Mouse (Mus musculus): ENCODE results near the gene Mroh8. TPM values are rescaled to one million over a fixed set of nuclear protein-coding genes. Genes with fewer than 3 reads are reported as not detected.

The Mroh8 gene
- polyA plus RNA-seq, 1 experiment, result not detected

- TF ChIP-seq GATA1 (IDR thresholded peaks at IDR 0.05; ENCODE audit: low read length), result no peak
- TF ChIP-seq TAL1 (IDR thresholded peaks at IDR 0.05; ENCODE audit: low read length), result no peak
- Histone ChIP-seq H3K4me3 (replicated peaks) (no peak overlapping the region), H3K9me3 (ENCODE audit: control insufficient read depth, low read length) (no peaks in the 10 kb centered on the region), H3K27me3 (ENCODE audit: control insufficient read depth) (no peaks in the 10 kb centered on the region), H3K4me1 (ENCODE audit: control insufficient read depth) (no peaks in the 10 kb centered on the region), H3K36me3 (ENCODE audit: control insufficient read depth) (peaks cover 98% of the 10 kb centered on the region)
Observed at GRCm38 (mm10) chr2:157300051-157300450, 20.7 kb upstream of the Mroh8 start.

GRCm38 (mm10) chr2:157296105-157296689 lies 16.8 kb upstream of the Mroh8 start:
- H3K27me3 ChIP-seq (ENCODE audit: control insufficient read depth), result no peaks in the 10 kb centered on the region
- no peaks in the 10 kb centered on the region for H3K4me1 ChIP-seq (ENCODE audit: control insufficient read depth)
- no peaks in the 10 kb centered on the region for H3K9me3 ChIP-seq (ENCODE audit: control insufficient read depth, low read length)
- H3K36me3 ChIP-seq (ENCODE audit: control insufficient read depth), result peaks cover 99% of the 10 kb centered on the region
- no peak overlapping the region for H3K4me3 ChIP-seq (replicated peaks)
- TF ChIP-seq TAL1 (IDR thresholded peaks at IDR 0.05; ENCODE audit: low read length) (no peak), GATA1 (IDR thresholded peaks at IDR 0.05; ENCODE audit: low read length) (no peak)

GRCm38 (mm10) chr2:157292093-157292492 lies 12.7 kb upstream of the Mroh8 start:
- no peaks in the 10 kb centered on the region for H3K9me3 ChIP-seq (ENCODE audit: control insufficient read depth, low read length)
- TF ChIP-seq TAL1 (IDR thresholded peaks at IDR 0.05; ENCODE audit: low read length), result no peak
- no peak for TF ChIP-seq GATA1 (IDR thresholded peaks at IDR 0.05; ENCODE audit: low read length)
- peaks cover 100% of the 10 kb centered on the region for H3K36me3 ChIP-seq (ENCODE audit: control insufficient read depth)

GRCm38 (mm10) chr2:157288996-157289395 lies 9.6 kb upstream of the Mroh8 start:
- no peak overlapping the region for H3K4me3 ChIP-seq (replicated peaks)
- peaks cover 96% of the 10 kb centered on the region for H3K36me3 ChIP-seq (ENCODE audit: control insufficient read depth)
- peaks cover 23% of the 10 kb centered on the region for H3K4me1 ChIP-seq (ENCODE audit: control insufficient read depth)

More at GRCm38 (mm10) chr2:157292093-157292492, 12.7 kb upstream of the Mroh8 start:
- Histone ChIP-seq H3K4me3 (replicated peaks) (no peak overlapping the region), H3K27me3 (ENCODE audit: control insufficient read depth) (no peaks in the 10 kb centered on the region), H3K4me1 (ENCODE audit: control insufficient read depth) (peaks cover 19% of the 10 kb centered on the region)

GRCm38 (mm10) chr2:157287542-157287941 lies 8.2 kb upstream of the Mroh8 start:
- H3K36me3 ChIP-seq (ENCODE audit: control insufficient read depth), result peaks cover 96% of the 10 kb centered on the region
- H3K4me3 ChIP-seq (replicated peaks), result no peak overlapping the region
- TF ChIP-seq TAL1 (IDR thresholded peaks at IDR 0.05; ENCODE audit: low read length) (no peak), GATA1 (IDR thresholded peaks at IDR 0.05; ENCODE audit: low read length) (no peak)
- peaks cover 23% of the 10 kb centered on the region for H3K4me1 ChIP-seq (ENCODE audit: control insufficient read depth)
- no peaks in the 10 kb centered on the region for H3K9me3 ChIP-seq (ENCODE audit: control insufficient read depth, low read length)
- no peaks in the 10 kb centered on the region for H3K27me3 ChIP-seq (ENCODE audit: control insufficient read depth)

More at GRCm38 (mm10) chr2:157288996-157289395, 9.6 kb upstream of the Mroh8 start:
- TF ChIP-seq GATA1 (IDR thresholded peaks at IDR 0.05; ENCODE audit: low read length) (no peak), TAL1 (IDR thresholded peaks at IDR 0.05; ENCODE audit: low read length) (no peak)
- H3K27me3 ChIP-seq (ENCODE audit: control insufficient read depth), result no peaks in the 10 kb centered on the region
- H3K9me3 ChIP-seq (ENCODE audit: control insufficient read depth, low read length), result no peaks in the 10 kb centered on the region

- Histone ChIP-seq H3K4me1 (ENCODE audit: control insufficient read depth) (peaks cover 36% of the 10 kb centered on the region), H3K9me3 (ENCODE audit: control insufficient read depth, low read length) (no peaks in the 10 kb centered on the region), H3K4me3 (replicated peaks) (no peak overlapping the region), H3K36me3 (ENCODE audit: control insufficient read depth) (peaks cover 63% of the 10 kb centered on the region), H3K27me3 (ENCODE audit: control insufficient read depth) (no peaks in the 10 kb centered on the region)
- TF ChIP-seq GATA1 (IDR thresholded peaks at IDR 0.05; ENCODE audit: low read length), result no peak
- no peak for TF ChIP-seq TAL1 (IDR thresholded peaks at IDR 0.05; ENCODE audit: low read length)
Observed at GRCm38 (mm10) chr2:157283321-157283720, 4.0 kb upstream of the Mroh8 start.

- H3K9me3 ChIP-seq (ENCODE audit: control insufficient read depth, low read length), result no peaks in the 10 kb centered on the region
- TF ChIP-seq GATA1 (IDR thresholded peaks at IDR 0.05; ENCODE audit: low read length), result no peak
- TF ChIP-seq TAL1 (IDR thresholded peaks at IDR 0.05; ENCODE audit: low read length), result no peak
- peaks cover 23% of the 10 kb centered on the region for H3K36me3 ChIP-seq (ENCODE audit: control insufficient read depth)
- peak within 1 kb of the TSS; percentile 97 for H3K4me3 ChIP-seq (replicated peaks)
- no peaks in the 10 kb centered on the region for H3K27me3 ChIP-seq (ENCODE audit: control insufficient read depth)
- peaks cover 29% of the 10 kb centered on the region for H3K4me1 ChIP-seq (ENCODE audit: control insufficient read depth)
Observed at GRCm38 (mm10) chr2:157278717-157279415, 483 bp downstream of the Mroh8 start, which contains the start of gene Rpn2. TSS of gene Rpn2 (plus strand) at chr2:157279017.

- no peak overlapping the region for H3K4me3 ChIP-seq (replicated peaks)
- H3K36me3 ChIP-seq (ENCODE audit: control insufficient read depth), result no peaks in the 10 kb centered on the region
- no peaks in the 10 kb centered on the region for H3K9me3 ChIP-seq (ENCODE audit: control insufficient read depth, low read length)
- H3K27me3 ChIP-seq (ENCODE audit: control insufficient read depth), result peaks cover 2% of the 10 kb centered on the region; the same call in 1 of the 2 replicates
- peaks cover 6% of the 10 kb centered on the region for H3K4me1 ChIP-seq (ENCODE audit: control insufficient read depth)
- TF ChIP-seq TAL1 (IDR thresholded peaks at IDR 0.05; ENCODE audit: low read length) (no peak), GATA1 (IDR thresholded peaks at IDR 0.05; ENCODE audit: low read length) (no peak)
Observed at GRCm38 (mm10) chr2:157263832-157264231, 15.5 kb downstream of the Mroh8 start.

GRCm38 (mm10) chr2:157263101-157263500 lies 16.2 kb downstream of the Mroh8 start:
- Histone ChIP-seq H3K36me3 (ENCODE audit: control insufficient read depth) (no peaks in the 10 kb centered on the region), H3K4me3 (replicated peaks) (no peak overlapping the region), H3K9me3 (ENCODE audit: control insufficient read depth, low read length) (no peaks in the 10 kb centered on the region), H3K27me3 (ENCODE audit: control insufficient read depth) (peaks cover 2% of the 10 kb centered on the region; the same call in 1 of the 2 replicates), H3K4me1 (ENCODE audit: control insufficient read depth) (peaks cover 6% of the 10 kb centered on the region)
- TF ChIP-seq GATA1 (IDR thresholded peaks at IDR 0.05; ENCODE audit: low read length) (no peak), TAL1 (IDR thresholded peaks at IDR 0.05; ENCODE audit: low read length) (no peak)

All from erythroblast, embryonic 14.5 days (primary cell).